Mouse (Mus musculus) myocyte (in vitro differentiated cells): ENCODE results near the gene Pdzrn4. TPM values are rescaled to one million over a fixed set of nuclear protein-coding genes. Genes with fewer than 3 reads are reported as not detected.
A peak's percentile ranks its signal among the peaks of the same experiment; 100 is the strongest.

ENCODE experiments used
- H3K27me3 ChIP-seq: one replicate; pipeline ENCODE4 v1.6.1; 2011; ENCODE audit not compliant: control insufficient read depth, insufficient read depth, insufficient read length
- H3K36me3 ChIP-seq: one replicate; pipeline ENCODE4 v1.6.1; 2011; ENCODE audit not compliant: control insufficient read depth, insufficient read depth
- H3K4me2 ChIP-seq: one replicate; pipeline ENCODE4 v1.6.1; 2011; ENCODE audit warnings: low read depth, control low read depth
- H3K4me3 ChIP-seq: one replicate; pipeline ENCODE4 v1.5.1; 2011; ENCODE audit warnings: mild to moderate bottlenecking, control low read depth, moderate library complexity
- H3K79me2 ChIP-seq: one replicate; pipeline ENCODE4 v1.6.1; 2011; ENCODE audit not compliant: control insufficient read depth, insufficient read depth
- H3ac ChIP-seq: one replicate; pipeline ENCODE4 v1.6.1; 2011; ENCODE audit not compliant: control insufficient read depth, insufficient read length
- CEBPB ChIP-seq: IDR thresholded peaks from 2 replicates; pipeline ENCODE4 v1.6.1; 2011; ENCODE audit warnings: mild to moderate bottlenecking, moderate library complexity; ENCODE audit not compliant: poor library complexity, insufficient read depth, severe bottlenecking
- E2F4 ChIP-seq: IDR thresholded peaks from one replicate; pipeline ENCODE4 v1.6.1; 2011; ENCODE audit warnings: mild to moderate bottlenecking, control low read depth, moderate library complexity; ENCODE audit not compliant: insufficient read depth
- MAX ChIP-seq: IDR thresholded peaks from one replicate; pipeline ENCODE4 v1.6.1; 2011; ENCODE audit warnings: low read depth, mild to moderate bottlenecking, control low read depth
- MYOD1 ChIP-seq, 3 experiments: IDR thresholded peaks; one replicate each; pipeline ENCODE4 v1.6.1; 2011; ENCODE audit warnings: control low read depth in 2 of 3, low read depth in 2 of 3, mild to moderate bottlenecking in 2 of 3, moderate library complexity in 1 of 3; ENCODE audit not compliant: insufficient read length in 2 of 3, control insufficient read depth in 1 of 3
- MYOG ChIP-seq, 3 experiments: IDR thresholded peaks; one replicate each; pipeline ENCODE4 v1.6.1; 2011; ENCODE audit warnings: control low read depth in 2 of 3, low read depth in 2 of 3, mild to moderate bottlenecking in 2 of 3; ENCODE audit not compliant: insufficient read length in 2 of 3, control insufficient read depth in 1 of 3, insufficient read depth in 1 of 3
- POLR2A ChIP-seq: IDR thresholded peaks from one replicate; pipeline ENCODE4 v1.6.1; 2011; ENCODE audit warnings: low read depth, mild to moderate bottlenecking, control low read depth, moderate library complexity; ENCODE audit not compliant: insufficient read length
- POLR2AphosphoS2 ChIP-seq: IDR thresholded peaks from one replicate; pipeline ENCODE4 v1.6.1; 2011; ENCODE audit warnings: low read depth, control low read depth; ENCODE audit not compliant: insufficient read length
- REST ChIP-seq: IDR thresholded peaks from one replicate; pipeline ENCODE4 v1.6.1; 2011; ENCODE audit warnings: mild to moderate bottlenecking, control low read depth, moderate library complexity; ENCODE audit not compliant: insufficient read depth, insufficient read length
- SRF ChIP-seq: IDR thresholded peaks from one replicate; pipeline ENCODE4 v1.6.1; 2011; ENCODE audit warnings: low read depth; ENCODE audit not compliant: control insufficient read depth, insufficient read length
- TCF12 ChIP-seq: IDR thresholded peaks from one replicate; pipeline ENCODE4 v1.6.1; 2011; ENCODE audit warnings: mild to moderate bottlenecking, control low read depth; ENCODE audit not compliant: poor library complexity, insufficient read depth, severe bottlenecking
- TCF3 ChIP-seq: IDR thresholded peaks from one replicate; pipeline ENCODE4 v1.6.1; 2011; ENCODE audit warnings: low read depth, control low read depth; ENCODE audit not compliant: insufficient read length
- USF1 ChIP-seq: IDR thresholded peaks from one replicate; pipeline ENCODE4 v1.6.1; 2011; ENCODE audit warnings: low read depth, mild to moderate bottlenecking, control low read depth, moderate library complexity
- polyA plus RNA-seq: library from polyadenylated mRNA; unstranded; fragments of >200 nt; fragmentation: generic; extraction: Trizol; gene quantifications from one replicate; pipeline ENCODE4 v1.2.1, GENCODE M21; 2012; ENCODE audit warnings: missing spikeins

The Pdzrn4 gene
- polyA plus RNA-seq, 1 experiment: 0.07 TPM

GRCm38 (mm10) chr15:92587431-92587830, 190.8 kb downstream of the Pdzrn4 start:
- H3K36me3 ChIP-seq: no peaks in the 10 kb centered on the region
- H3K27me3 ChIP-seq: no peaks in the 10 kb centered on the region
- TF ChIP-seq E2F4: no peak
- no peak for TF ChIP-seq USF1
- no peak for TF ChIP-seq TCF3
- no peak for TF ChIP-seq MAX
- no peak for TF ChIP-seq CEBPB
- TF ChIP-seq TCF12: no peak
- TF ChIP-seq REST: no peak
- H3K79me2 ChIP-seq: no peaks in the 10 kb centered on the region
- H3K4me3 ChIP-seq: no peak overlapping the region
- H3ac ChIP-seq: no peak overlapping the region
- H3K4me2 ChIP-seq: no peak overlapping the region

GRCm38 (mm10) chr15:92594721-92595120, 198.0 kb downstream of the Pdzrn4 start:
- TF ChIP-seq REST: no peak
- TF ChIP-seq TCF3: no peak
- no peak for TF ChIP-seq POLR2A
- TF ChIP-seq MYOD1 (IDR thresholded peaks at IDR 0.05; ENCODE audit: control insufficient read depth in 1 of 3, insufficient read length in 2 of 3, low read depth in 2 of 3): no peak
- no peak for TF ChIP-seq SRF
- no peak for TF ChIP-seq MAX
- TF ChIP-seq CEBPB: no peak
- TF ChIP-seq E2F4: no peak
- TF ChIP-seq USF1: no peak
- no peak for TF ChIP-seq MYOG (IDR thresholded peaks at IDR 0.05; ENCODE audit: control insufficient read depth in 1 of 3, insufficient read depth in 1 of 3, insufficient read length in 2 of 3, low read depth in 2 of 3)
- no peak for TF ChIP-seq POLR2AphosphoS2
- no peak for TF ChIP-seq TCF12
- Histone ChIP-seq H3K4me2 (no peak overlapping the region), H3K4me3 (no peak overlapping the region), H3ac (no peak overlapping the region), H3K79me2 (no peaks in the 10 kb centered on the region), H3K27me3 (no peaks in the 10 kb centered on the region), H3K36me3 (no peaks in the 10 kb centered on the region)

- no peaks in the 10 kb centered on the region for H3K27me3 ChIP-seq
- no peaks in the 10 kb centered on the region for H3K79me2 ChIP-seq
- no peaks in the 10 kb centered on the region for H3K36me3 ChIP-seq
- TF ChIP-seq TCF12: no peak
- H3K4me3 ChIP-seq: no peak overlapping the region
- H3K4me2 ChIP-seq: peak overlapping the region; percentile 45
- no peak overlapping the region for H3ac ChIP-seq
Observed at GRCm38 (mm10) chr15:92597011-92597780, 200.5 kb downstream of the Pdzrn4 start.

GRCm38 (mm10) chr15:92598380-92599295, 202.0 kb downstream of the Pdzrn4 start:
- H3K36me3 ChIP-seq: no peaks in the 10 kb centered on the region
- TF ChIP-seq SRF (no peak), MAX (no peak), MYOD1 (IDR thresholded peaks at IDR 0.05; ENCODE audit: control insufficient read depth in 1 of 3, insufficient read length in 2 of 3, low read depth in 2 of 3) (no peak), POLR2A (no peak), REST (no peak), POLR2AphosphoS2 (no peak), TCF12 (no peak), TCF3 (no peak), MYOG (IDR thresholded peaks at IDR 0.05; ENCODE audit: control insufficient read depth in 1 of 3, insufficient read depth in 1 of 3, insufficient read length in 2 of 3, low read depth in 2 of 3) (no peak), CEBPB (no peak), USF1 (no peak), E2F4 (no peak)
- H3K4me3 ChIP-seq: no peak overlapping the region
- H3K79me2 ChIP-seq: no peaks in the 10 kb centered on the region
- no peaks in the 10 kb centered on the region for H3K27me3 ChIP-seq
- H3K4me2 ChIP-seq: peak overlapping the region; percentile 48
- no peak overlapping the region for H3ac ChIP-seq

- H3K79me2 ChIP-seq: no peaks in the 10 kb centered on the region
- no peak overlapping the region for H3ac ChIP-seq
- no peaks in the 10 kb centered on the region for H3K27me3 ChIP-seq
- no peak for TF ChIP-seq E2F4
- no peak for TF ChIP-seq REST
- no peak for TF ChIP-seq POLR2AphosphoS2
- no peak for TF ChIP-seq MYOD1 (IDR thresholded peaks at IDR 0.05; ENCODE audit: control insufficient read depth in 1 of 3, insufficient read length in 2 of 3, low read depth in 2 of 3)
- no peak for TF ChIP-seq TCF3
- no peak for TF ChIP-seq USF1
- H3K36me3 ChIP-seq: no peaks in the 10 kb centered on the region
- peak overlapping the region; percentile 48 for H3K4me2 ChIP-seq
- no peak overlapping the region for H3K4me3 ChIP-seq
Observed at GRCm38 (mm10) chr15:92599381-92599780, 202.7 kb downstream of the Pdzrn4 start.
